Mouse (Mus musculus): ENCODE results near the gene Hoxb7.

The Hoxb7 gene

GRCm38 (mm10) chr11:96285771-96286738 is at the start of gene Hoxb7:
Gene Hoxb7, plus strand, starts transcription at chr11:96286623.
- no peak for DNase-seq (ENCODE audit: low read depth, low spot score)

DNA sequence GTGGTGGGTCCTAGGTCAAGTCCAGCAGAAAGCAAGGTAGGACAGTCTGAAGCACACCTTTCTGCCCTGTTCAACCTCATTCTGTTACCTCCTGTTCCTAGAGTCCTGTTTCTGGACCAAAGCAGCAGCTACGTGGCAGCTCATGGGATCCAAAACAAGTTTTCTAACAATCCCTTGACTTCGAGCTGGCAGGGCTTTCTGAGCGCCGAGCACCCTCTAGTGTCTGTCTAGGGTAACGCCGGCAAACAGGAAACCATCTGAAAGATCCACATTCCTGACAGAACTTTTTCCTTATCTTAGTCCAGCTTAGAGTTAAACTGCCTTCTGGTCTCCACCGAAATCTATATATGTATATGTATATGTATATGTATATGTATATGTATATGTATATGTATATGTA is 46.2 kb upstream of the Hoxb7 start:
- peak; percentile 31 for DNase-seq (ENCODE audit: low read depth, low spot score)

DNA sequence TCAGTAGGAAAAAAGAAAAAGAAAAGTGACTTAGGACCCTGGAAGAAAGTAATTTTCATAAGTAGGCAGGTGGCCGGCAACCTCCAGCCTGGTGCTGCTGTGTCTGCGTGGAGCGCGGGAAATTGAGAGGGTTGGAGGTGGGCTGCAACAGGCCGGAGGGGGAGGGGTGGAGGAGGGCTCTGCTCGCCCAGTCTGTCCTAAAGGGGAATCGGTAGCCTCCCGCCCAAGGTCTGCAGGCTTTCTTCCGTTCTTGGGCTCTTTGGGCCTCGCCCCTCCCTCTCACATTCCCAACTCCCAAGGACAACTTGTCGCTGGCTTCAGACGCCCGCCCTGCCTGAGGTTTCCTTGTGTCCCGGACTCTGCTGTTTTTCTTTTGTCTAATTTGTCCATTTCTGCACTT is 35.5 kb upstream of the Hoxb7 start:
- DNase-seq (ENCODE audit: low read depth, low spot score), result no peak

- no peak for DNase-seq (ENCODE audit: low read depth, low spot score)
Observed at GRCm38 (mm10) chr11:96251480-96252031, 34.9 kb upstream of the Hoxb7 start.

DNA sequence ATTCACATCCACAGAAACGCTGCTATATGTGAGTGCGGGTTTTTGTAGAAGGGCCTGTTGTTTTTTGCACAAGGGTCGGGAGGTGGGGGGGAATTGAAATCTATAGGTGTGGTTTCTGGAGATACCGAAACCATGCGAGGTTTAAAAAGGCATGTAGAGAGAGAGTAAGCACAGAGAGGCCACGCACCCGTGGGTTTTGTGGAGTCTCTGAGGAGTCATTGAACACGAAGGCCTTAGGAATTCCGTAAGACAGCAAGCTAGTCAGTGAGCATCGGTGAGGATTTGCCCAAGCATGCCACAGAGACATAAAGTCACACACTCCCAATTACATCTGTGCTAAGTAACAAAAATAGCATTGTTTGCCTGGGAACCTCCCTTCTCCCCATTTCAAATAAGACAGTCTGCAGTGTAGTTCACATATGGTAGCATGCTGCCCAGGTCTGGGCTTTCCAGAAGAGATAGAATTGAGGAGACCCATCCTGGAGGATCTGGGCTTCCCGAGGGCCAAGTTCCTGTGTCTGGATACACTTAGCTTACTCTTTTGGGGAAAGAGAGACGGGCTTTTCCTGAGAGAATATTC is 33.8 kb upstream of the Hoxb7 start:
- DNase-seq (ENCODE audit: low read depth, low spot score), result no peak

GRCm38 (mm10) chr11:96254221-96254620 is 32.2 kb upstream of the Hoxb7 start:
- no peak for DNase-seq (ENCODE audit: low read depth, low spot score)

GRCm38 (mm10) chr11:96255111-96255995 is 31.1 kb upstream of the Hoxb7 start:
- DNase-seq (ENCODE audit: low read depth, low spot score), result no peak

- no peak for DNase-seq (ENCODE audit: low read depth, low spot score)
Observed at GRCm38 (mm10) chr11:96255996-96256445, 30.4 kb upstream of the Hoxb7 start.

DNA sequence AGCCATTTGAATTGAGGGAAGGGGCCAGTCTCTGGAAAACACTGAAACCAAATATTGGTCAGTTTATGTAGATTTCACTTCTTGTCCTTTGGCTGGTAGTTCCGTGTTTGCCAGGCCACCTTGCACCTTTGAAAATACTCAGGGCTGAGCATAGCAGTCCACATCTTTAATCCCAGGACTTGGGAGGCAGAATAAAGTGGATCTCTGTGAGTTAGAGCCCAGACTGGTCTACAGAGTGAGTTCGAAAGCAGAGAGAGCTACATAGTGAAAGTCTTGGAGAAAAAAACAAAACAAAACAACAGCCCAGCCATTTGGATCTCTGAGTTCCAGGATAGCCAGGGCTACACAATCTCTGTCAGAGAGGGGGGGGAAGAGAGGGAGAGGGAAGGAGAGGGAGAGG is 29.3 kb upstream of the Hoxb7 start:
- DNase-seq (ENCODE audit: low read depth, low spot score), result no peak

GRCm38 (mm10) chr11:96259038-96259437 is 27.4 kb upstream of the Hoxb7 start:
- DNase-seq (ENCODE audit: low read depth, low spot score), result no peak

DNA sequence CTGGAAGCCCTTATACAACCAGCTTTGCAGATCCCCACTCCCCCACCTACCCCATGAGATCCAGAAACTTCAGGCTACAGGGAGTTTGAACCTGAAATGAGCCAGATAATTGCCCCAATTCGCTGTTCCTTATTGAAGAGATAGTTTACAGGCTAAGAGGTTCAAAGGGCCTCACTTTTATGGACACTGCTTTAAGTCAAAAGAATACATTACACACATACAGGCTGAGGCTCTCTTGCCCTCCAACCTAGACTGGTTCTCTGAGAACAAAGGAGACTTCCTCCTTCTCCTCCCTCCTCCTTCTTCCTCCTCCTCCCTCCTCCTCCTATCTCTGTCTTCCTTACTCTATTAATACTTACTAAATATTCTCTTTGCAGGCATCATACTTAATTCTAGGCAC is 26.9 kb upstream of the Hoxb7 start:
- no peak for DNase-seq (ENCODE audit: low read depth, low spot score)

DNA sequence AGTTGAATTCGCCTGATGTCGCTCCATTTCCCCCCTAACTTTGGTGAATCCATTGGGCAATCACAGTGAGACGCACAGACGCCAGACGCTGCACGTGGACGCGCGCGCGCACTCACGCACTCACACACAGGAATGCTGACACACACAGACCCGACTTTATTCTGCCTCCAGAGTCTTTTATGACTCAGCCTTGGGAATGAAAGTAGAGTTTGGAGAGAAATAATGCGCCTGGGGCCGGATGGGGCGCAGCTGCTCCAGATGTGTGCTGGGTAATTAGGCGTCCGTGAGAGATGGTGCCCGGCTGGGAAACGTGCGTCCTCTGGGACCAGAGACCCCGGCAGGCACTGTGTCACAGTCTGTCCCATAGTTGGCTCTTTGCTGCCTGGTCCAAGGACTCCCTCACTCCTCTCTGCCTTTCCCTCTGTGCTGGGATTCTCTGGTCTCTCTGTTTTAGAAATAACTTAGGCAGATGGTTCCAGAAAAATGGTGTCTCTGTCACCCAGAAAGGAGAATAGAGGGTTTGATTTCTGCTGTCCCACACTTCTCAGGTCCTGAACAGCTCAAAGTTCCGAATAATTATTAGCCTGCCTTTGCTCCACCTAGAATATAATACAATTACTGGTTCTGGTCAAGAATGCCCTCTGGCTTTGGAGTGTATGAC is 26.0 kb upstream of the Hoxb7 start:
- DNase-seq (ENCODE audit: low read depth, low spot score), result no peak

GRCm38 (mm10) chr11:96261323-96261890 is 25.0 kb upstream of the Hoxb7 start:
- DNase-seq (ENCODE audit: low read depth, low spot score), result no peak

GRCm38 (mm10) chr11:96262262-96262830 is 24.1 kb upstream of the Hoxb7 start:
- DNase-seq (ENCODE audit: low read depth, low spot score), result no peak

DNA sequence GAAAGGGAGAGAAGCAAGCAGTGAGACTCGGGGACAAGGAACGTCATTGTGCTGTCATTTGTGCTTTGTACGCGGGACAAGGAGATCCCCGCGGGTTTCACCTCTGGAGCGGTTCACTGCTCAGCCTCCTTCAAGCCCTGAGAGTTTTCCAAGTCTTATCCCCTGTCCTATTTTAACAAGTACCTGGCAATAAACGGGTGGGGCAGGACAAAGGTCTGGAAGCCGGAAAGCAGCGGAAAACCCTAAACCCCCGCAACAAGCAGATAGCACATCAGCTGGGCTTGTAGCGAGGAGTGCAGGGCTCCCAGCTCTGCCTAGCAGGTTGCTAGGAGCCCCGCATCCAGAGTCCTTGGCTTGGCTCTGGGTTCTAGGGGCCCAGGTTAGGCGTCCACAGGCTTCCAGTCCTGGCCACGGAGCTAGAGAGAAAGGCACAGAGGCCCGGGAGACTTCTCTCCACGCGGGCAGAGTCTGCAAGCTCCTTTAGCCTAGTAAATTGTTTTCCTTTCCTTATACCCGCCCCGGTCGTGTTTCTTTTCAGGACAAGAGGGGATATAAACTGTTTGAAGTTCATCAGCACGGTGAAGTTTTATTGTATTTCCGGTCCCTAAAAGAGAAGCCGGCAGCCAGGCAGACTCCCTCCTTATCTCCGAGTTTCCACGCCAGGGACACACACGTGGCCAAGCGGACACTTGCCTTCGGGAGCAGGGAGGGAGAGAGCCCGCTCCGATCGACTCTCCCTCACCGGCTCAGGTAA is 22.6 kb upstream of the Hoxb7 start:
- no peak for DNase-seq (ENCODE audit: low read depth, low spot score)

- no peak for DNase-seq (ENCODE audit: low read depth, low spot score)
Observed at GRCm38 (mm10) chr11:96264390-96265020, 21.9 kb upstream of the Hoxb7 start.

DNA sequence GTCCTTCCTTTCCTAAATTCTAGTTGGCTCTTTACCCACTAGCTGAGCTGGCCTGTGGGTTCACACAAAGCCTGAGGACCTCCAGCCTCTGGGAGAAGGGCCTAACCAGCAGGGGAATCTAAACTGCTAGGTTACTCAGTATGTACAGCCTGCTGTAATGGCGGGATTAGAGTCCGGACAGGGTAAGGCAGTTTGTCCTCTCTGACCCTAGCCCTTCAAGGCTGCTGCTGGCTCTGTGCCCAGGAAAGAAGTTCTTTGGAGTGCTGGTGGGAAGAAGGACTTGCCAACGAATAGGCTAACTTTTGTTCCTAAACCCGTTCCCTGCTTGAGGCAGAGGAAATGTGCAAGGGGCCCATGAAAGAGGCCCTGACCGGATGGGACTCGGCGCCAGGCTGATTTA is 20.5 kb upstream of the Hoxb7 start:
- no peak for DNase-seq (ENCODE audit: low read depth, low spot score)

GRCm38 (mm10) chr11:96267021-96267920 is 19.2 kb upstream of the Hoxb7 start:
- DNase-seq (ENCODE audit: low read depth, low spot score), result no peak

All from retina, postnatal 7 days (tissue).